Mouse (Mus musculus) CD4-positive, CD25-positive, alpha-beta regulatory T cell, adult 2 months (primary cell): Measurements from ENCODE around the gene Ush2a.

Experiments used
- DNase-seq: peaks from one replicate; pipeline ENCODE4 v3.0.0-alpha.2; 2012; ENCODE audit warnings: low read depth, low spot score

The Ush2a gene

DNA sequence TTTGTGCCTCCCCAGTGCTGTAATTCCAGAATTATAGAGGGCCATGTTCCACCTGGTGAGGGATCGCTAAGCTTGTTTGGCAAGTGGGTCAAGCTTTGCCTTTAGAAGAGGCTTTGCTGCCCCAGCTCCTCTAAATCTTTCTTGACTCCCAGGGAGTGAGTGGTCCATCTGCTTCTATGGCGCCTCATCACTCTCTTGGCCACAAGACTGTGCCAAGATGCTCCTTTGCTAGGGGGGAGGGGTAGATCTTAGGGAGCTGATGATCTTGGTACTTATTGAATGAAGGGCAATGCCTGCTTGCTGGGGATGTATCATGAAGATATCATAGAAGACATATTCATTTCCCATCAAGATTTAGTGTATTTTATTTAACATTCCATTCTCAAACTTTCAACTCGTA, 279.7 kb downstream of the Ush2a start:
- no peak for DNase-seq

DNA sequence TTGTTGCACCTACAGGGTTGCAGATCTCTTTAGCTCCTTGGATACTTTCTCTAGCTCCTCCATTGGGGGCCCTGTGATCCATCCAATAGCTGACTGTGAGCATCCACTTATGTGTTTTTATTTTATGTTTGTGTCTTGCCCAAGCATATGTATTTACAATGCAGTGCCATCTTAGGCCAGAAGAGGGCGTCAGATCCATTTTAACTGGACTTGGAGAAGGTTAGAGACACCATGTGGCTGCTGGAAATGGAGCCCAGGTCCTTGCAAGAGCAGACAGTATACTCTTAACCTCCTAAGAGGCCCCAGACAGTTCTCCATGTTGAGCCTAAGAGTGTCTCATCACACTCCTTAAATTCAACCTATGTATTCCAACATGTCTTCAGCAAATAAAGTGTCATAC, 281.5 kb downstream of the Ush2a start:
- DNase-seq, result no peak

DNA sequence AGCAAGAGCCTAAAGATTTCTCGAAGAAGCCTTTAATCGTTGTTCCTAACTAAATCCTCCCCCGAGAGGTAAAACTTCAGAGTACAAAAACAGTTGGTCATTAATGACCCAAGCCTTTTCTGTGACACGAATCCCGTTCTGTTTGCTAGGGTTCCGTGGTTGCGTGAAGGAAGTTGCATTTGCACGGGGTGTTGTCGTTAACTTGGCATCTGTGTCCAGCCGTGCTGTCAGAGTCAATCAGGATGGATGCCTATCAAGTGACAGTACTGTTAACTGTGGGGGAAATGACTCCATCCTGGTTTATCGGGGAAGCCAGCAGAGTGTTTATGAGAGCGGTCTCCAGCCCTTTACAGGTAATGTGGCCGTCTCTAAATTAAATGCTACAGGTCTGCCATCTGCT, 287.9 kb downstream of the Ush2a start:
- no peak for DNase-seq

DNA sequence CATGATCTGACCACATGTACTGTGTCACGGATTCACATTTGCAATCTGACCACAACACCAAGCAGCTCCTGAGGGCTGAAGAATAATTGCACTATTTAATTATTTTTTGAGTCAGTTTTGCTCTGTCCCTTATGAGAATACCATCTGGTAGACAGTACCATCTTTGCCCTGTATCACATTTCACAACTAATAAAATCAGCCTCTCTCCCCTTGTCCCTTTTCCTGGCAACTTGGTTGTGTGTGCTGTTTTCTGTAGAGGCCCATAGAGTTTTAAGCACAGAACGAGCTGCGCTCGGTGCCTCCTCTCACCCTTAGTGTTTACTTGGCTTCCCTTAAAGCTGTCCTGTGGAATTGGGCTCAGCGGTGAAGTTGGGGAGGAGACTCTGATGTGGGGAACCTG, 290.0 kb downstream of the Ush2a start:
- no peak for DNase-seq

- DNase-seq, result no peak
Measured at GRCm38 (mm10) chr1:188558911-188559310, 297.1 kb downstream of the Ush2a start.

DNA sequence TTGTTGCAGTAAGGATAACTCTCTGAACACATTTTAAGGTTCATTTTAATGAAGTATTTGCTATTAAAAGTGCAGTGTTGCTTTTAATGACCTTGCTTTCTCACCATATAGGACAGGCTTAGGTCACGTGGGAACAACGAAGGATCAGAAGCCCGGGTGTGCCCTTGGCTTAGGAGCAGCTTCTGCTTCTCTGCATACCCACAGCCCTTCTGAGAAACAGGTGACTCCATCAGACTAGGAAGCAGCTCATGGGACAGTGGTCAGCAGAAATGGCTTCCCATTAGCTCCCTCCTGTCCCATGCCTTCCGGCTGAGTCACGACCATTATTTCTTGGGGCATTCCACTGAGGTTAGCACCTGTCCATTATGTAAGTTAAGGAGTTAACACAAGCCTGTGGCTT, 304.4 kb downstream of the Ush2a start:
- no peak for DNase-seq

DNA sequence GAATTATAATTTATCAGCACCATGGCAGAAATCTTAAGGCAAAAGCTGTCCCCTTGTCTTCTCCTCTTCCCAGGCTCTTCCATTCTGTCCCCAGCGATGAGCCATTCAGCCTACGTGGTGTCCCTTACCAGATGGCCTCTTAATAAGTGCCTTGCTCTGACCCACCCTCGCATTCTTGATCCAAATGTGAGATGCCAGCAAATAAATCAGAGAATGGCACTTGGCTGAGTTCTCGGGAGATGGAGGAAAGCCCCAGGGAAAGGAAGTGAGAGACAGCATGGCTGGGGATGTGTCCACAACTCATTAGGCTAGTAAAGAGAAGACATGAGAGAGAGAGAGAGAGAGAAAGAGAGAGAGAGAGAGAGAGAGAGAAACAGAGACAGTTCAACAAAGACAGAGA, 305.7 kb downstream of the Ush2a start:
- DNase-seq, result no peak

DNA sequence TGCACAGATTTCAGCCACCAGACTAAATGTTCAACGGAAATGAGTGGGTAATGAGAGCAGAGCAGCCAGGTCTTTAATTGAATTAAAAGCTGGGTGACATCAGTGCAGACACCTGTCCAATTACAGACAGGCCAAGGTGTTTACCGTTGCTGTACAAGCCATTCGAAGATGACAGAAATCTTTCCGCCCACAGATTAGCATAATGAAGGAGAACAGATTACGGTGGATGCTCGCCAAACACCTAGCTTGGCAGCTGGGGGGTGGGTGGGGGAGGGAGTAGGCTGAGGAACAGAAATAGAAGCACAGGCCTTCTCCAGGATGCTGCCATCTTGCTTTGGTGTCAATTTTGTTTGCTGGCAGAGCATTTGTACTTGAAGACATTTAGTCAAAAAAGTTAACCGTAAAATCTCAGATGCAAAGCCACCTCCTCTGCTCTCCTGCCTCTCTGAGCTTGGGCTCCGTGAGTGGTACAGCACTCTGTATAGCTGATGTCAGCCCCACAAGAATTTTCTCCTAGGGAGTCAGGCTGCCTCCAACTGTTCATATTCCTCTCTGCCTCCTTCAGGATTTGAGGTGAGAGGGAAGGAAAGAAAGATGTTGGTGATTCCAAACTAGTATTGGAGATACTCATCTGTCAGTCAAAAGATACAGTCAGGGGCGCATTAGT, 306.6 kb downstream of the Ush2a start:
- DNase-seq, result no peak

- DNase-seq, result no peak
Measured at GRCm38 (mm10) chr1:188576246-188576747, 314.5 kb downstream of the Ush2a start.

GRCm38 (mm10) chr1:188577376-188577775, 315.6 kb downstream of the Ush2a start:
- DNase-seq, result no peak

- no peak for DNase-seq
Measured at GRCm38 (mm10) chr1:188581136-188581535, 319.3 kb downstream of the Ush2a start.

DNA sequence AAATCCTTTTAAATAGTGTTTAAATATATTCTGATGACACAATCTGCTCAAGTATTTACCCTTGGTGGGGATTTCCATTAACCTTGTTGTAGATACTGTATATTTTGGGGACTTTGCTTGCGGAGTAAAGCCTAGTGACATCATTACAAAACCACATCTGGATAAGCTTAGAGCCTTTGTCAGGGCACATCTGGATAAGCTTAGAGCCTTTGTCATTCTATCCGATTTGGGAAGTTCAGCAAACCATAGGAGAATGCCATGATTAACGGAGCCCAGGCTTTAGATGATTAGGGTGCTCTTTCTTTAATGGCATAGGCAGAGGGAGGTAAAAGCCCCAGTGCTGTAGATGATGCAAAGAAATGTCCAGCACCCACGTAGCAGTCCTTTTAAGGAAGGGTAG, 333.4 kb downstream of the Ush2a start:
- no peak for DNase-seq

DNA sequence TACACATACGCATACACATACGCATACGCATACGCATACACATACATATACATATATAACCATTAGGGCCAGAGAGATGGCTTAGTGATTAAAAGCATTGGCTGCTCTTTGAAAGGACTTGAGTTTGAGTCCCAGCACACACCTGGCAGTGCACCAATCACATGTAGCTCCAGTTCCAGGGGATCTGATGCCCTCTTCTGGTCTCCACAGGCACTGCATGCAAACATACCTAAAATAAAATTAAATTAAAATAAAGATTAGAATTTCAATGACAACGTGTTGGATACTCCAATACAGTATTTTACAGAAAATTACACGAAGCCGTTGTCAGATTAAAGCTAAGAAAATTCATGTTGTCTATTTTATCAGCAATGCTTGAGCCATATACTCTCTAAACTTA, 336.2 kb downstream of the Ush2a start:
- DNase-seq, result no peak

DNA sequence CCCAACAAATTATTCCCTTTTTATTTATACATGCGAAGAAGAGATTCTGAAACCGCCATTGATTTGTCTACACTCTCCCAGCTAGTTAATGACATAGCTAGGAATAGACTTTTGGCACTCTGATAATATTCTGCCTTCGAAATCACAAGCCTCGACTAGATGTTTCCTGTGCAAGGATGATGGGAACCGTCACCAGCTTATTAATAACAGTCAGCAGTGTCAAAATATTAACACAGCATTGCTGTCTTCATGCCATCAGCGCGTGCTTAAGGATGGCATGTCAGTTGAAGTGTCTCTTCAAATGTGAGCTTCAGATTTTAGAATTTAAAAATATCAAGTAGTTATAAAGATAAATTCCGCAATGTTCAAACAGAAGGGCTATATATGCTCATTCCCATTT, 337.3 kb downstream of the Ush2a start:
- no peak for DNase-seq

DNA sequence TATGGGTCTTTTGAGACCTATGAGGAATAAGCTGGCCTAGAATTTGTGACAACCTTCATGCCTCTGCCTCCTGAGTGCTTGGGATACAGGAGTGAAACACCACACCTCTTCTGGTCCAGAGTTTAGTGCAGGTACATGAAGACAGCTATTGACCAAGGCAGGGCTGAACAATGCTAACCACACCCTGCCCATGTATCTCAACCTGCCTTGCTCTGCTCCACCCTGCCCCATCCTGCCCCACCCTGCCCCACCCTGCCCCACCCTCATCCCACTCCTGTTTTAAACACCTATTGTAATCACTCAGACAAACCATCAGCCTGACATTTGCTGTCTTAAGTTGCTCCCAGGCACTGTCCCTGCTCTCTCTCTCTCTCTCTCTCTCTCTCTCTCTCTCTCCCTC, 344.6 kb downstream of the Ush2a start:
- DNase-seq, result no peak

DNA sequence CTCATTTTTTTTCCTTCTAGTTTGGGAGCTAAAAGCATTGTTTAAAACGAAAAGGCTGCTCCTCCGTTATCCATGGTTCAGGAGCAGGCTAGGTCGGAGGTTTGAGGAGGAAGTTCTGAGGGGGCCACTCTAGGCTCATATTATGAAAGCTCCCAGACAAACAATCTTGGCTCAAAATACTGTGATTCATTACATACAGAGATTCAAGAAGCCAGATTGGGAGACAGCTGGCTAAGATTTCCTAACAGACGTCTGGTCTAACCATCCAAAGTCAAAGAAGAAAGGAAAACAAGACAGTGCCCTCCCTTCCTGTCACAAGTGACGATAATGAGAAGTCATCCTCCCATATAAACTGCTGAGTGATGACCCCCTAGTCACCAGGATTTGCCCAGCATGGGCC, 354.7 kb downstream of the Ush2a start:
- no peak for DNase-seq

DNA sequence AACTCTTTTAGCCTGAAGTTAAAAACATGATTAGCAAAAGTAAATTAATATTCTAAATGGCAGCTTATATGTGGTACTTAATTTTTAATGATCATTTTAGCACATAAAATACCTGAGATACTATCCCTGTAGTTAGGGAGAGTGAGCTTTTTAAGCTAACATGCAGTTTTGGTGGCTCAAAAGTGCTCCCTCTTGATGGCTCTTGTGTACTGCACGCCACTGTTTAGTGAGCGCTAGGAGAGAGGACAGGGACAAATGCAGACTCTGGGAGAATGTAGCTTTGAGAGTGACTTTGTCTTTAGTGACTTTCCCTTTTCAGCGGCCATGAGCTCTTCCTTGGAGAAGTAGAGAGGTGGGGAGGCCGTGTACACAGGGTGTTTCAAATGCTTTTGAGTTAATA, 371.9 kb downstream of the Ush2a start:
- DNase-seq, result no peak

- DNase-seq, result no peak
Measured at GRCm38 (mm10) chr1:188639666-188640065, 377.8 kb downstream of the Ush2a start.

- DNase-seq, result no peak
Measured at GRCm38 (mm10) chr1:188643156-188643555, 381.3 kb downstream of the Ush2a start.

DNA sequence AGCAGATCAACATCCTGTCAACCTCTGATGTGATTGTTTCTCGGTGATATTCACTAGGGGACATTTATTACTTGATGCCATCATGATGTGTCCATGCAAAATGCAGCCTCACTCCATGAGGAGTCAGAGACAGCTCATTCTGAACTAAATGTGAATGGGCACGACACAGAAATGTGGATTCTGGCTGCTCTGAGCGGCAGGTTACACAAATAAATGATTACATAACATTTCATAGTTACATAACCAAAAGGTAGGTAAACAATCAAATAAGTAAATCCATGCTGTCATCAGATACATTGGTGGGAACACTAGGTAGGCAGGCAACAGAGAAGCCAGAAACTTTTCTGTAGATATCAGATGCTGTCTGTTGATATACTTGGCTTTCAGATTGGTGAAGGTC, 391.2 kb downstream of the Ush2a start:
- no peak for DNase-seq

- DNase-seq, result no peak
Measured at GRCm38 (mm10) chr1:188656121-188656520, 394.3 kb downstream of the Ush2a start.

- no peak for DNase-seq
Measured at GRCm38 (mm10) chr1:188659159-188659558, 397.3 kb downstream of the Ush2a start.

- DNase-seq, result no peak
Measured at GRCm38 (mm10) chr1:188660339-188660738, 398.5 kb downstream of the Ush2a start.

- no peak for DNase-seq
Measured at GRCm38 (mm10) chr1:188660882-188661281, 399.1 kb downstream of the Ush2a start.
